Mouse (Mus musculus) cerebellum, postnatal 14 days (tissue): ENCODE measurements at regions not wholly inside any gene's neighbourhood (a gene's known extent, or its start where the extent isn't known, plus 50 kb on each side); places are given as distances from the start of the nearest gene placed in this dataset.
A peak's percentile ranks its signal among the peaks of the same experiment; 100 is the strongest.

Experiments used
- DNase-seq, 2 experiments: peaks; one replicate each; pipeline ENCODE4 v3.0.0; 2021; ENCODE audit warnings: mixed read lengths in 2 of 2

- DNase-seq: no peak
These were observed 98.8 kb upstream of the Vash1 start for GRCm38 (mm10) chr12:86579716-86580115.

DNA sequence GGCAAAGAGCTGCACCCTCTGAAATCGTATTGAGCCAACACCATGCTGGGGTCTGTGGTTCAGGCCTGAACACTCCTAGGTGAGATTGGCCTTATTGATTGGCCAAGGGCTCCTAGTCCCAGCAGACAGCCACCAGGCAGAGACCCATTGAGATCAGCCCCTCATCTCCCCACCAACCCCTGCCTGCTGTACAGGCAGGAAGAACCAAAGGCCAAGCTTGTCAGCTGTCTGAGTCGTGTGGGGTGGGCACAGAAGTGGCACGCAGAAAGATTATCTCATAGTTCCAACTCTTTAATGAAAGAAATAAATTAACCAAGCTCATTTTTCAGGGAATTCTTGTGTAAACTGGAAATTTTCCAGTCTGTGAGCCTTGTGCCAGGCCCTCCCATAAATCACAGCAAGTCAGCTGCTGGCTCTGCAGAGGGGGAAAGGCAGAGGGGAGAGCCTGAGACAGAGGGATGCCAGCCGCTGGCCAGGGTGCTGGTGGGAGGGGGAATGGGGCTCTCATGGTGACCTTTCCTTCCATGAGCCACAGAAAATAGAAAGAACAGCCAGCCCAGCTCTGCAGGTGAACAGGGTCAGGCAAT is 98.3 kb upstream of the Vash1 start:
- peak; percentile 9 to 11 for DNase-seq

- no peak for DNase-seq
These were observed 96.4 kb upstream of the Vash1 start for GRCm38 (mm10) chr12:86582076-86582475.

DNA sequence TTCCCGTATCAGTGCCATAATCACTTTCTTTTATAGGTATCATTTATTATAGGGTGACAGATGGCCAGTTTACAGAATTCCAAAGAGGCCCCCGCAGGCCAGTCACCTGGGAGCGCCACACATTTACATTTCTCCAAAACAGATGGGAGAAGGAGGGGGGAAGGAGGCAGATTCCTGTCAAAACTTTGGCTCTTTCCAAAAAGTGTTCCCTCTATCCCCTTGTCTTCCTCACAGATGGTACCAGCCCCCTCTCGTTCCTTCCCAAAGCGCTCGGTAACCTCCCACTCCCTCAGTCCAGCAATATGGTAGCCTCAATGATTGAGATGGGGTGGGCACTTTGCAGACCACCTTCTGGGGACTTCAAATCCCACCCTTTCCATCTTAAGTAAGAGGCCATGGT is 90.5 kb upstream of the Vash1 start:
- no peak for DNase-seq

DNA sequence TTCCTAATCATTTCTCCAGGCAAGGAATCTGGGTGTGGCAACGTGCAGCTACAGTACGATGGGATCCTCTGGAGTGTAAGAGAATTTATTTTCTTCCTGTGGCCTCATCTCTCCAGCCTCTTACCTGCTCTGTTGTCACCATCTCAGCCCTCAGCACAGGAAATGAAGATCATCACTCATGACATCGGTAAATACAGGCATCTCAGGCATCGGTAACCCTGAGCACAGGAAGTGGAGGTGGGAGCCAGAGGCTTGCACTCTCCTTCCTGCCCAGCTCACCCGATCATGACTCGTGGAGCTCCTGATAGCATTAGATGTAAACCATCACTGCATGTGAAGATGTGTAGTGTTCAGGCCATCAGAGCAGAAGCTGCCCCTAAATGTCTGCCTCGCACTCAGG is 86.0 kb upstream of the Vash1 start:
- no peak for DNase-seq

GRCm38 (mm10) chr12:86594647-86595046 is 83.9 kb upstream of the Vash1 start:
- no peak for DNase-seq

GRCm38 (mm10) chr12:86600041-86600440 is 78.5 kb upstream of the Vash1 start:
- DNase-seq: peak; percentile 22 to 32

- no peak for DNase-seq
These were observed 75.0 kb upstream of the Vash1 start for GRCm38 (mm10) chr12:86603521-86603920.

GRCm38 (mm10) chr12:86612431-86613040 is 66.0 kb upstream of the Vash1 start:
- peak; percentile 16 to 25 for DNase-seq

DNA sequence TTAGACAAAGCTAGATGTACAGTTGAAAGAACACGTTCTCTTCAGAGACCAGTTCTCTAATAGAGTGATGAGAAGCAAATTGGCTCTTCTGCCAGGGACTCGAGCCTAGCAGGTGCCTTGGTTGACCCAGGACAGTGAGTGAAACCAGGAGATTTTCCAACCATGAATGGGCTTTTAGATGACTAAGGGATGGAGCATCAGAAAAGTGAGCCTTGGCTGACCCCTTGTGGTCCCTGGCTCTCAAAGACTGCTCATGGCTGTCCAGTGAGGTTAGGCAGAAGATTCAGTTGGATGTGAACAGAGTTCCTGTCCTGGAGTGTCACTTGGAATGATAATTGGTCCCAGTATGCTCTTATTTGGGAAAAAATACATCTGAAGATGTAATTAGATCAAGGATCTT is 64.3 kb upstream of the Vash1 start:
- DNase-seq: peak; percentile 84 to 85

DNA sequence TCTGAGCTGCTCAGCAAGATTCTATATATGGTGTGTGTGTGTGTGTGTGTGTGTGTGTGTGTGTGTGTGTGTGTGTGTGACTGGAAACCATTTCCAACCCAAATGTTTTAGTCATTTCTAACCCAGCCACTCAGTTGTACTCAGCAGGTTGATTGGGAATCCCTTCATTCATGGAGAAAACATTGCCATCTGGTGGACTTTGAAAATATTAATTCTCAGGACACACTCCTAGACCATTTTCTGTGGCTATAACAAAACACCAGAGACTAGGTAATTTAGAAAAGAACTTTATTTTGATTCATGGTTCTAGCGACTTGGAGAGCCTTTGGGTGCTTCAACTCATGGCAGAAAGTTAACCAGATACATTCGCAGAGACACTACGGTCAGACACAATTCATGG is 62.2 kb upstream of the Vash1 start:
- DNase-seq: no peak

DNA sequence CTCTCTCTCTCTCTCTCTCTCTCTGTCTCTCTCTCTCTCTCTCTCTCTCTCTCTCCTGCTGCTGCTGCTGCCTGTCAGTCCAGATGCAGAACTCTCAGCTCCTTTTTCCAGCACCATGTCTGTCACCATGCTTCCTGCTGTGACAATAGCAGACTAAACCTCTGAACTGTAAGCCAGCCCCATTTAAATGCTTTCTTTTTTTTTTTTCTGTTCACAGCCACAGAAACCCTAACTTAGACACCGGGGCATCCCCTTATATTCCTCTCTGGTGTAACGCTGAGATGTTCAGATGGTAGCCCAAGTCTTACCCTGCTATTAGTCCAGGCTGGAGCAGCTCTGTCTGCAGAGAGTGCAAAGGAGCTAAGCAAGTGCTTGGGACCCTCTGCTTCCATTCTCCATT is 54.3 kb upstream of the Vash1 start:
- DNase-seq: no peak

- no peak for DNase-seq
These were observed 51.8 kb upstream of the Vash1 start for GRCm38 (mm10) chr12:86626684-86627083.

GRCm38 (mm10) chr12:86628050-86628782 is 50.3 kb upstream of the Vash1 start:
- DNase-seq: no peak
